Mouse (Mus musculus): ENCODE measurements at regions not wholly inside any gene's neighbourhood (a gene's known extent, or its start where the extent isn't known, plus 50 kb on each side); places are given as distances from the start of the nearest gene placed in this dataset.

DNA sequence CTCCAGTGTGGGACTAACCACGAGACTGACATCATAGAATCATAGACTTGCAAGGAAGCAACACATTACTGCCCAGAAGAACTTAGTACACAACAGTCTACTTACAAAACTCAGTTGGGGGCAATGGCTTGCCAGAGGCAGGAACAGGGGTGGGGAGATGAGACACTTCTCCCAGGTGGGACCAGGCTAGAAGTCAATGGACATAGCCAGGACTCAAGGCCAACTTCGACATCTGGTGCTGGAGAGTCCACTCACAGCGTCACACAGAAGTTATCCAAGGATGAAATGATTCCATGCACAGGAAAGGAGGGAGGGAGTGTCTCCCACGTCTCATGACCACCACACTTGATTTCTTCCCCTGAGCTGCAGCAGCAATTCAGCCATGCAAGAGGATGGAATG lies 50.6 kb upstream of the Galnt15 start:
- Histone ChIP-seq H3K9me3 (0 out of 2 replicates have a peak, but pooled peaks cover 2% of the 10 kb centered on the region), H3K27me3 (replicated peaks) (peaks cover 33% of the 10 kb centered on the region), H3K36me3 (replicated peaks; ENCODE audit: low read length) (no peaks in the 10 kb centered on the region), H3K4me3 (replicated peaks) (no peak overlapping the region), H3K4me1 (0 out of 2 replicates have a peak, but pooled peaks cover 5% of the 10 kb centered on the region)
- no peak for TF ChIP-seq FLI1 (IDR thresholded peaks at IDR 0.05; ENCODE audit: low read length)
- TF ChIP-seq GATA1 (IDR thresholded peaks at IDR 0.05; ENCODE audit: borderline replicate concordance, low read length), result no peak

GRCm38 (mm10) chr14:31978690-31979089 lies 50.1 kb upstream of the Galnt15 start:
- Histone ChIP-seq H3K4me1 (0 out of 2 replicates have a peak, but pooled peaks cover 3% of the 10 kb centered on the region), H3K27me3 (replicated peaks) (peaks cover 36% of the 10 kb centered on the region)
- TF ChIP-seq FLI1 (IDR thresholded peaks at IDR 0.05; ENCODE audit: low read length), result no peak
- TF ChIP-seq GATA1 (IDR thresholded peaks at IDR 0.05; ENCODE audit: borderline replicate concordance, low read length), result no peak

More at GRCm38 (mm10) chr14:31978690-31979089, 50.1 kb upstream of the Galnt15 start:
- H3K9me3 ChIP-seq, result 0 out of 2 replicates have a peak, but pooled peaks cover 2% of the 10 kb centered on the region
- no peaks in the 10 kb centered on the region for H3K36me3 ChIP-seq (replicated peaks; ENCODE audit: low read length)
- H3K4me3 ChIP-seq (replicated peaks), result no peak overlapping the region
